Comparison of ENCODE assay signal across 23 mouse cellular contexts in genomic region chr19:31960434-31960833, GRCm38 (mm10).
DNase-seq lines count a peak whose midpoint lies in the region; ATAC-seq lines count a peak whose summit lies in the region.
"Had no signal": no experiment of that assay in that cellular context is flagged by ENCODE, and none has a peak within 500 bp of the region (broad histone marks: within the 10 kb centered on the region; RNA-seq: fewer than 3 reads in every experiment).

No protein-coding gene starts in this region.

- no peak overlapping the region for H3K27ac ChIP-seq in forebrain, embryonic 11.5 days (ENCODE audit: low read depth, low read length)
- H3K27ac ChIP-seq: embryonic facial prominence, embryonic 12.5 days; heart, adult 2 months; heart, embryonic 15.5 days; hindbrain, embryonic 13.5 days; hindbrain, postnatal 0 days had no signal

- no peaks in the 10 kb centered on the region for H3K36me3 ChIP-seq in forebrain, embryonic 11.5 days (ENCODE audit: control insufficient read depth, insufficient read depth, low read length)
- H3K36me3 ChIP-seq: embryonic facial prominence, embryonic 12.5 days; G1E; heart, embryonic 15.5 days; hindbrain, embryonic 13.5 days had no signal

- H3K4me3 ChIP-seq in forebrain, embryonic 11.5 days (ENCODE audit: low read depth, low read length) = no peak overlapping the region
- H3K4me3 ChIP-seq: embryonic facial prominence, embryonic 12.5 days; heart, adult 2 months; heart, embryonic 15.5 days; hindbrain, embryonic 13.5 days had no signal

- H3K4me1 ChIP-seq in forebrain, embryonic 11.5 days (replicated peaks; ENCODE audit: control insufficient read depth, insufficient read depth, low read length) = no peaks in the 10 kb centered on the region
- H3K4me1 ChIP-seq: embryonic facial prominence, embryonic 12.5 days; heart, embryonic 15.5 days; hindbrain, embryonic 13.5 days had no signal

- peak; percentile 52 for ATAC-seq in granulocyte monocyte progenitor cell, adult 5-6 weeks (replicated peaks; ENCODE audit: poor library complexity, severe bottlenecking)
- no peak for ATAC-seq in forebrain, embryonic 11.5 days (replicated peaks; ENCODE audit: low FRiP score)
- ATAC-seq: CD4-positive, CD25-positive, alpha-beta regulatory T cell, adult 4 months; forebrain, embryonic 14.5 days; hindbrain, postnatal 0 days had no signal

- H3K27me3 ChIP-seq in forebrain, embryonic 11.5 days (ENCODE audit: control insufficient read depth, insufficient read depth, low read length) = no peaks in the 10 kb centered on the region
- H3K27me3 ChIP-seq: embryonic facial prominence, embryonic 12.5 days; heart, embryonic 15.5 days; hindbrain, embryonic 13.5 days had no signal

- no peaks in the 10 kb centered on the region for H3K9me3 ChIP-seq in forebrain, embryonic 11.5 days (ENCODE audit: control insufficient read depth, low read length)
- H3K9me3 ChIP-seq: embryonic facial prominence, embryonic 12.5 days; G1E; heart, embryonic 15.5 days; hindbrain, embryonic 13.5 days had no signal

- H3K4me2 ChIP-seq in forebrain, embryonic 11.5 days (ENCODE audit: low read depth, low read length, severe bottlenecking) = no peak overlapping the region
- H3K4me2 ChIP-seq: embryonic facial prominence, embryonic 12.5 days; heart, embryonic 11.5 days; heart, embryonic 15.5 days; hindbrain, embryonic 13.5 days had no signal

- H3K9ac ChIP-seq in forebrain, embryonic 11.5 days (ENCODE audit: low read length) = no peak overlapping the region
- H3K9ac ChIP-seq: embryonic facial prominence, embryonic 12.5 days; heart, embryonic 15.5 days; hindbrain, embryonic 13.5 days had no signal

- 95% methylated on average over 2 of the region's 2 CpGs for WGBS in forebrain, embryonic 11.5 days

- DNase-seq in lung, postnatal 36 days = peak; percentile 23
- DNase-seq in lung, postnatal 4 days = no peak
- DNase-seq in fat pad, adult 2 months (ENCODE audit: extremely low read depth, low read depth, low spot score) = peak; percentile 80
- no peak for DNase-seq in testis, postnatal 10 days (ENCODE audit: low spot score)
- DNase-seq in forebrain, embryonic 11.5 days (ENCODE audit: low spot score) = no peak
- DNase-seq: adrenal gland, adult 8-10 months; B cell, adult 2 months; cerebellum, adult 11 months; cerebellum, adult 8-10 months; cerebellum, postnatal 14 days; embryo, embryonic 11 days; gastrocnemius, postnatal 36 days; heart, adult 2 months; heart, postnatal 14 days had no signal

Comparison
In these comparisons a context has a peak if more than half of its experiments do, and no peak if none do; other contexts are left out.
1. DNase-seq: peak in lung, postnatal 36 days (single experiment) and fat pad, adult 2 months (single experiment); none in lung, postnatal 4 days (0 of 2), testis, postnatal 10 days (single experiment) and forebrain, embryonic 11.5 days (single experiment).